Mouse (Mus musculus) brown adipose tissue, adult 24 weeks (tissue): Measurements from ENCODE around the gene Cldn13. TPM values are rescaled to one million over a fixed set of nuclear protein-coding genes. Genes with fewer than 3 reads are reported as not detected.

Experiments
- H3K27ac ChIP-seq: fragments of 200-500 bp; replicated peaks from 2 replicates; pipeline ENCODE4 v1.5.1; 2012; ENCODE audit warnings: low read depth, mild to moderate bottlenecking, low read length
- H3K4me1 ChIP-seq: fragments of 200-500 bp; 2 replicates; pipeline ENCODE4 v1.6.1; 2012; ENCODE audit warnings: low read length, mixed read lengths; ENCODE audit not compliant: control insufficient read depth, insufficient read depth, insufficient read length
- H3K4me3 ChIP-seq: fragments of 200-500 bp; 2 replicates; pipeline ENCODE4 v1.5.1; 2012; ENCODE audit warnings: low read depth, mild to moderate bottlenecking, low read length, moderate library complexity; ENCODE audit not compliant: insufficient read depth
- polyA plus RNA-seq: library from polyadenylated mRNA; stranded (reverse); fragments of >200 nt; gene quantifications from 2 replicates; pipeline ENCODE4 v1.2.4, GENCODE M21; 2012; ENCODE audit not compliant: missing spikeins, insufficient read depth, insufficient read length

The Cldn13 gene
- polyA plus RNA-seq, 1 experiment: not detected

- Histone ChIP-seq H3K27ac (peak overlapping the region; percentile 98), H3K4me1 (peaks cover 18% of the 10 kb centered on the region), H3K4me3 (no peak overlapping the region)
These were observed 23.8 kb downstream of the Cldn13 start for GRCm38 (mm10) chr5:134891552-134891951.

GRCm38 (mm10) chr5:134890601-134891054, 24.7 kb downstream of the Cldn13 start:
- Histone ChIP-seq H3K27ac (peak overlapping the region; percentile 98), H3K4me1 (peaks cover 21% of the 10 kb centered on the region), H3K4me3 (no peak overlapping the region)

GRCm38 (mm10) chr5:134888505-134888904, 26.8 kb downstream of the Cldn13 start:
- Histone ChIP-seq H3K4me3 (no peak overlapping the region), H3K4me1 (peaks cover 26% of the 10 kb centered on the region), H3K27ac (peak overlapping the region; percentile 95)

GRCm38 (mm10) chr5:134887447-134888335, 27.6 kb downstream of the Cldn13 start:
- H3K4me3 ChIP-seq: no peak overlapping the region
- H3K4me1 ChIP-seq: peaks cover 26% of the 10 kb centered on the region
- H3K27ac ChIP-seq: peak overlapping the region; percentile 95

- no peak overlapping the region for H3K4me3 ChIP-seq
- no peak overlapping the region for H3K27ac ChIP-seq
These were observed 32.2 kb downstream of the Cldn13 start for GRCm38 (mm10) chr5:134883077-134883476.

GRCm38 (mm10) chr5:134876801-134877200, 38.5 kb downstream of the Cldn13 start:
- Histone ChIP-seq H3K4me1 (no peaks in the 10 kb centered on the region), H3K27ac (no peak overlapping the region), H3K4me3 (no peak overlapping the region)

More at GRCm38 (mm10) chr5:134883077-134883476, 32.2 kb downstream of the Cldn13 start:
- H3K4me1 ChIP-seq: peaks cover 14% of the 10 kb centered on the region

- H3K27ac ChIP-seq: no peak overlapping the region
These were observed 40.1 kb downstream of the Cldn13 start for GRCm38 (mm10) chr5:134875245-134875644.

GRCm38 (mm10) chr5:134873956-134874879, 41.1 kb downstream of the Cldn13 start:
- Histone ChIP-seq H3K4me3 (no peak overlapping the region), H3K4me1 (no peaks in the 10 kb centered on the region), H3K27ac (no peak overlapping the region)

More at GRCm38 (mm10) chr5:134875245-134875644, 40.1 kb downstream of the Cldn13 start:
- Histone ChIP-seq H3K4me3 (no peak overlapping the region), H3K4me1 (no peaks in the 10 kb centered on the region)

- H3K4me1 ChIP-seq: no peaks in the 10 kb centered on the region
- H3K27ac ChIP-seq: no peak overlapping the region
These were observed 42.3 kb downstream of the Cldn13 start for GRCm38 (mm10) chr5:134873034-134873433.

GRCm38 (mm10) chr5:134872597-134872996, 42.7 kb downstream of the Cldn13 start:
- H3K4me1 ChIP-seq: no peaks in the 10 kb centered on the region
- no peak overlapping the region for H3K27ac ChIP-seq
- no peak overlapping the region for H3K4me3 ChIP-seq

More at GRCm38 (mm10) chr5:134873034-134873433, 42.3 kb downstream of the Cldn13 start:
- no peak overlapping the region for H3K4me3 ChIP-seq

- Histone ChIP-seq H3K27ac (no peak overlapping the region), H3K4me3 (no peak overlapping the region), H3K4me1 (peaks cover 2% of the 10 kb centered on the region; the same call in 1 of the 2 replicates)
These were observed 46.8 kb downstream of the Cldn13 start for GRCm38 (mm10) chr5:134868506-134868905.

GRCm38 (mm10) chr5:134867320-134868144, 47.8 kb downstream of the Cldn13 start:
- H3K4me1 ChIP-seq: peaks cover 2% of the 10 kb centered on the region; the same call in 1 of the 2 replicates
- no peak overlapping the region for H3K4me3 ChIP-seq
- no peak overlapping the region for H3K27ac ChIP-seq

GRCm38 (mm10) chr5:134865158-134865557, 50.2 kb downstream of the Cldn13 start:
- H3K27ac ChIP-seq: no peak overlapping the region
- peaks cover 2% of the 10 kb centered on the region; the same call in 1 of the 2 replicates for H3K4me1 ChIP-seq
- no peak overlapping the region for H3K4me3 ChIP-seq
